Mouse (Mus musculus): Measurements from ENCODE around the gene Eml4. TPM values are rescaled to one million over a fixed set of nuclear protein-coding genes. Genes with fewer than 3 reads are reported as not detected.

The Eml4 gene
- total and polyA plus RNA-seq, 3 experiments, result 25.6 to 42.4 TPM; not detected in 1

GRCm38 (mm10) chr17:83353460-83353859, 2.7 kb downstream of the Eml4 start:
- no peak for TF ChIP-seq ZC3H11A (IDR thresholded peaks at IDR 0.05; ENCODE audit: low read depth, low read length)
- no peak for TF ChIP-seq ZMIZ1 (IDR thresholded peaks at IDR 0.05; ENCODE audit: low read depth, low read length)
- 0 out of 2 replicates have a peak, but pooled peaks have one; percentile 13 for TF ChIP-seq CHD2 (IDR thresholded peaks at IDR 0.05; ENCODE audit: low read length)
- TF ChIP-seq JUND (IDR thresholded peaks at IDR 0.05; ENCODE audit: low read depth, low read length), result no peak
- no peak for TF ChIP-seq POLR2AphosphoS2 (IDR thresholded peaks at IDR 0.05; ENCODE audit: low read length)
- TF ChIP-seq BHLHE40 (IDR thresholded peaks at IDR 0.05; ENCODE audit: borderline replicate concordance, low read depth, low read length), result peak; percentile 79; the same call in 1 of the 2 replicates
- TF ChIP-seq MEF2A (IDR thresholded peaks at IDR 0.05; ENCODE audit: extremely low read depth, insufficient replicate concordance, low read depth, low read length, poor library complexity, severe bottlenecking), result peak; percentile 94
- peak; percentile 64 for TF ChIP-seq TAL1 (IDR thresholded peaks at IDR 0.05; ENCODE audit: low read length)
- no peak for TF ChIP-seq RAD21 (IDR thresholded peaks at IDR 0.05; ENCODE audit: low read depth, low read length)
- TF ChIP-seq ELF1 (IDR thresholded peaks at IDR 0.05; ENCODE audit: low read depth, low read length), result no peak
- TF ChIP-seq GATA1 (IDR thresholded peaks at IDR 0.05; ENCODE audit: low read depth, low read length), result peak; percentile 99
- peak; percentile 96 for TF ChIP-seq TCF12 (IDR thresholded peaks at IDR 0.05; ENCODE audit: low read depth, low read length)
- TF ChIP-seq UBTF (IDR thresholded peaks at IDR 0.05; ENCODE audit: borderline replicate concordance, insufficient read depth, low read depth, low read length), result no peak
- peak; percentile 99 for TF ChIP-seq RCOR1 (IDR thresholded peaks at IDR 0.05; ENCODE audit: low read depth, low read length)
- 0 out of 2 replicates have a peak, but pooled peaks have one; percentile 42 for TF ChIP-seq HCFC1 (IDR thresholded peaks at IDR 0.05; ENCODE audit: low read depth, low read length)
- no peak for TF ChIP-seq GABPA (IDR thresholded peaks at IDR 0.05; ENCODE audit: low read depth, low read length)
- no peak for TF ChIP-seq ZKSCAN1 (IDR thresholded peaks at IDR 0.05; ENCODE audit: low read depth, low read length)
- TF ChIP-seq EP300 (IDR thresholded peaks at IDR 0.05; ENCODE audit: low read depth in 1 of 2, low read length in 2 of 2), result peak; percentile 94 to 98
- TF ChIP-seq MYC (IDR thresholded peaks at IDR 0.05; ENCODE audit: low read depth, low read length), result peak; percentile 81; the same call in 1 of the 2 replicates
- TF ChIP-seq E2F4 (IDR thresholded peaks at IDR 0.05; ENCODE audit: borderline replicate concordance, low read depth, low read length), result no peak
- peak; percentile 88; the same call in 1 of the 2 replicates for TF ChIP-seq MAFK (IDR thresholded peaks at IDR 0.05; ENCODE audit: borderline replicate concordance, low read depth, low read length)
- TF ChIP-seq POLR2AphosphoS5 (IDR thresholded peaks at IDR 0.05; ENCODE audit: borderline replicate concordance, low read depth, low read length), result no peak
- TF ChIP-seq MXI1 (IDR thresholded peaks at IDR 0.05; ENCODE audit: low read depth, low read length), result peak; percentile 75
- TF ChIP-seq MAX (IDR thresholded peaks at IDR 0.05; ENCODE audit: low read length), result peak; percentile 54
- TF ChIP-seq SIN3A (IDR thresholded peaks at IDR 0.05; ENCODE audit: low read length), result peak; percentile 91
- TF ChIP-seq ETS1 (IDR thresholded peaks at IDR 0.05; ENCODE audit: low read depth, low read length), result peak; percentile 90
- TF ChIP-seq ZNF384 (IDR thresholded peaks at IDR 0.05; ENCODE audit: low read depth, low read length), result peak; percentile 85
- TF ChIP-seq NRF1 (IDR thresholded peaks at IDR 0.05; ENCODE audit: insufficient read depth, low read depth, low read length, poor library complexity, severe bottlenecking), result no peak
- Histone ChIP-seq H3K4me3 (ENCODE audit: control insufficient read depth in 1 of 2, insufficient read depth in 1 of 2, low read depth in 2 of 2, low read length in 2 of 2) (peak overlapping the region in 1 of 2 experiments; percentile 18; a peak in 1 of 4 replicates), H3K9ac (ENCODE audit: control insufficient read depth, low read depth, low read length, poor library complexity, severe bottlenecking) (no peak overlapping the region), H3K27me3 (ENCODE audit: control insufficient read depth in 1 of 2, insufficient read depth in 2 of 2, low read length in 2 of 2) (no peaks in the 10 kb centered on the region), H3K4me1 (ENCODE audit: control insufficient read depth in 1 of 2, insufficient read depth in 2 of 2, low read length in 2 of 2) (peaks cover 11 to 13% of the 10 kb centered on the region in 2 experiments; a peak in 3 of 4 replicates), H3K27ac (ENCODE audit: control insufficient read depth, low read depth, low read length) (peak overlapping the region; percentile 38), H3K79me2 (ENCODE audit: control insufficient read depth, insufficient read depth, low read length, poor library complexity) (peaks cover 37% of the 10 kb centered on the region), H3K9me3 (replicated peaks; ENCODE audit: insufficient read depth, low read length) (no peaks in the 10 kb centered on the region), H3K36me3 (ENCODE audit: control insufficient read depth in 1 of 2, insufficient read depth in 2 of 2, low read length in 2 of 2) (peaks cover 0 to 32% of the 10 kb centered on the region in 2 experiments; a peak in 2 of 4 replicates)
- DNase-seq (ENCODE audit: low read depth, low spot score), result peak; percentile 72
